Mouse (Mus musculus): ENCODE results near the gene Milr1. TPM values are rescaled to one million over a fixed set of nuclear protein-coding genes. Genes with fewer than 3 reads are reported as not detected.
"Not testable (repeated sequence)": the region's sequence is repeated elsewhere in the genome, so short reads cannot be mapped to it uniquely, and the experiment has no call there.

Gene Milr1
- total and polyA plus RNA-seq, 2 experiments from 2014 or later: 0.56 TPM; not detected in 1

DNA sequence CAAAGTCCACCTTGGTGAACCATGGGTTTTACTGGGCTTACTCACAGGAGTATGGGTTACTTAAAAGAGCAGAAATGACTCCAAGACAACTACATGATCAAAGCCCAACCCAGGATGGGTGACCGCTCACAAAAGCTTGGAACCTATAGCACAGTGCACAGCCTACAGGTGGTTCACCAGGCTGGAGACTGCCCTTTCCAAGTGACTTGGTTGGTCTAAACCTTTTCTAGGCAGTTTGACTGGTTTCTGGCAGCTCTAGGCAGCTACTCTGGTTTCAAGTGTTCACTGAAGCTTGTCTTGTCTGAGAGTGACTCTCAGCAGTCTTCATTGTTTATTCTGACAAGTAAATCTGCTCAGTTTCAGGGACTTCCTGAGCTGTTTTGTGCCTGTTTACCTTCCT is 21.4 kb upstream of the Milr1 start:
- H3K9me3 ChIP-seq (ENCODE audit: low read length): no peaks in the 10 kb centered on the region
- H3K4me2 ChIP-seq (ENCODE audit: low read depth, low read length): no peak overlapping the region
- no peak for TF ChIP-seq CTCF (IDR thresholded peaks at IDR 0.05; ENCODE audit: low read depth)
- no peaks in the 10 kb centered on the region for H3K36me3 ChIP-seq (ENCODE audit: insufficient read depth, low read length)
- 95% methylated on average over 1 of the region's 1 CpGs for WGBS
- no peak overlapping the region for H3K4me3 ChIP-seq (ENCODE audit: low read length)
- no peak for ATAC-seq
- DNase-seq (ENCODE audit: low spot score): no peak
- no peaks in the 10 kb centered on the region for H3K27me3 ChIP-seq (ENCODE audit: insufficient read depth, low read length)
- no peak overlapping the region for H3K27ac ChIP-seq
- H3K4me1 ChIP-seq (ENCODE audit: insufficient read depth, low read length): no peaks in the 10 kb centered on the region
- H3K9ac ChIP-seq (replicated peaks; ENCODE audit: low read length): no peak overlapping the region

DNA sequence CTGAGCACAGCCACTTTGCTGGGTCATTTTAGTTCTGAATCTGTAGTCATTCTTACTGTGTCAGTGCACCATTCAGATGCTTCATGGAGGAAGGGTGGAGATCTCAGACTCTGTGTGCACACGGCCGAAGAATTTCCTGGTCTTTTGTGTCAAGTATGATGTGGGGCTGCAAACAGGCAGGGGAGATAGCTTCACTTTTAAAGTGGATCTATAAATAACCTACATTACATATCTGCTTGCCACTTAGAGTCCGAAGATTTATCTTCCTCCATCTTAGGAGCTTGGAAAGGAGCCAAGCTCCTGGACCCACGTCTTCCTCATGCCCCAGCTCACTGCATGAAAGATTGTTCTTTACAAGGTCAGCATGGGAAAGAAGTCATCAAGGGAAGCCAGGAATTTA is 20.3 kb upstream of the Milr1 start:
- no peaks in the 10 kb centered on the region for H3K9me3 ChIP-seq (ENCODE audit: low read length)
- TF ChIP-seq CTCF (IDR thresholded peaks at IDR 0.05; ENCODE audit: low read depth): no peak

DNA sequence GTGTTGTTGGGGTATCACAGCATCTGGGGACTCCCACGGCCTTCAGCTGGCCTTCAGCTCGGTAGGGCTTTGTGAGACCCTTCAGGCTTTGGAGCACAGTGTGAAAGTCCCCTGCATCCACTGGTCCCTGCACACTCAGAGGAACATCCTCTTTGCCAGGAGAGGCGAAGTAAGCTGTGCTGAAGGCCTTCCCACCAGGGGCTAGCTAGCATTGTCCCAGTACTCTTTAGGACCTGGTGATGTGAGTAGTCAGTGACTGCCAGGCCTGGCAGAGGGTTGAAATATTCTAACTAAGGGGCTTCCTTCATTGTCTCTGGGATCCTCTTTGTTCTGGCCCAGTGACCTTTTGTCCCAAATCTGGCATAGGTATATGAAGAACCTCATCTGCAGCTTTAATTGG is 14.4 kb upstream of the Milr1 start:
- Histone ChIP-seq H3K4me2 (ENCODE audit: low read depth, low read length) (no peak overlapping the region), H3K9ac (replicated peaks; ENCODE audit: low read length) (no peak overlapping the region; the same call in 1 of the 2 replicates)
- DNase-seq (ENCODE audit: low spot score): no peak

More for the DNA sequence above, 20.3 kb upstream of the Milr1 start:
- Histone ChIP-seq H3K9ac (replicated peaks; ENCODE audit: low read length) (no peak overlapping the region), H3K4me3 (ENCODE audit: low read length) (no peak overlapping the region), H3K4me1 (ENCODE audit: insufficient read depth, low read length) (no peaks in the 10 kb centered on the region), H3K27me3 (ENCODE audit: insufficient read depth, low read length) (no peaks in the 10 kb centered on the region), H3K4me2 (ENCODE audit: low read depth, low read length) (no peak overlapping the region), H3K27ac (no peak overlapping the region), H3K36me3 (ENCODE audit: insufficient read depth, low read length) (no peaks in the 10 kb centered on the region)
- 74% methylated on average over 4 of the region's 4 CpGs for WGBS
- no peak for DNase-seq (ENCODE audit: low spot score)
- ATAC-seq: no peak

DNA sequence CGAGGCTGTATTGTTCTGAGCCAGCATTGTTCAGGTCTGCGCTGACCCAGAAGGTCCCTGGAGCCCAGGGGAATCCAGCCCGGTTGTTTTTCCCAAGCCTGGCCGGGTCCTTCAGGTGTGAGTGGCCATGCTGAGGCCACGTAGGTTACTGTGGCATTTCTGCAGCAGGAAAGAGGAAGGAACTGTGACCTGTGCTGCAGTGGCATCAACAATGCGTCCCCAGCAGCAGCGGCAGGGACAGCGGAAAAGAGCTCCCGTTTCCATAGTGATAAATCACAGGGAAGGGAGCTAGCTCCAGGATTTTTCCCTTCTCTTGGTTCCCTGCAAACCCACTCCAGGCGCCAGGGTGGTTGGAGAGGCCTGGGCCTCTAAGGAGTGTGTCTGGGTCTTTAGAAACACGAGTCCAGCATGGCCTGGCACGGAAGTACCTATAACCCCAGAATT is 13.8 kb upstream of the Milr1 start:
- DNase-seq (ENCODE audit: low spot score) (peak; percentile 69), ATAC-seq (peak; percentile 69; the same call in 1 of the 2 replicates)
- H3K4me3 ChIP-seq (ENCODE audit: low read length): no peak overlapping the region
- 7% methylated on average over 12 of the region's 12 CpGs for WGBS
- peaks cover 11% of the 10 kb centered on the region; the same call in 1 of the 2 replicates for H3K4me1 ChIP-seq (ENCODE audit: insufficient read depth, low read length)
- no peaks in the 10 kb centered on the region for H3K9me3 ChIP-seq (ENCODE audit: low read length)
- no peaks in the 10 kb centered on the region for H3K27me3 ChIP-seq (ENCODE audit: insufficient read depth, low read length)
- H3K36me3 ChIP-seq (ENCODE audit: insufficient read depth, low read length): no peaks in the 10 kb centered on the region
- no peak for TF ChIP-seq CTCF (IDR thresholded peaks at IDR 0.05; ENCODE audit: low read depth)
- peak overlapping the region; percentile 62 for H3K27ac ChIP-seq
- H3K4me2 ChIP-seq (ENCODE audit: low read depth, low read length): no peak overlapping the region
- peak overlapping the region; percentile 33; the same call in 1 of the 2 replicates for H3K9ac ChIP-seq (replicated peaks; ENCODE audit: low read length)

More for the DNA sequence above, 14.4 kb upstream of the Milr1 start:
- ATAC-seq: 0 out of 2 replicates have a peak, but pooled peaks have one; percentile 39
- peaks cover 11% of the 10 kb centered on the region; the same call in 1 of the 2 replicates for H3K4me1 ChIP-seq (ENCODE audit: insufficient read depth, low read length)
- WGBS: 38% methylated on average over 3 of the region's 3 CpGs
- no peaks in the 10 kb centered on the region for H3K9me3 ChIP-seq (ENCODE audit: low read length)
- H3K4me3 ChIP-seq (ENCODE audit: low read length): no peak overlapping the region
- H3K27ac ChIP-seq: peak overlapping the region; percentile 62; the same call in 1 of the 2 replicates
- TF ChIP-seq CTCF (IDR thresholded peaks at IDR 0.05; ENCODE audit: low read depth): no peak
- no peaks in the 10 kb centered on the region for H3K27me3 ChIP-seq (ENCODE audit: insufficient read depth, low read length)
- H3K36me3 ChIP-seq (ENCODE audit: insufficient read depth, low read length): no peaks in the 10 kb centered on the region

DNA sequence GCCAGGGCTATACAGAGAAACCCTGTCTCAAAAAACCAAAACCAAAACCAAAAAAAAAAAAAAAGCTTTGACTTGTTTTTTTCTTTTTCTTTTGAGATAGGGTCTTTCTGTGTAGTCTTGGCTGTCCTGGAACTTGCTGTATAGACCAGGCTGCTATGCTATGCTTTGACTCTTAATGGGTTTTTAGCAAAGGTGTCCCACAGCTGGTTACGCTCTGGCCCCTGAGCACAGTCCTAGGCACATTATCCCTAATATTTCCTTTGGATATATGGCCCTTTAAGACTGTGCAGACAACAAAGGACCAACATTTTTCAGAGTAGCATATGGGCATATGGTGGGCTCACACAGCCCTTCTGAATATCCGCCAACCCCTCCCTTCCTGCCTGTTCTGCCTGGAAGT is 11.9 kb upstream of the Milr1 start:
- Histone ChIP-seq H3K9me3 (ENCODE audit: low read length) (no peaks in the 10 kb centered on the region), H3K4me3 (ENCODE audit: low read length) (no peak overlapping the region), H3K4me2 (ENCODE audit: low read depth, low read length) (no peak overlapping the region), H3K36me3 (ENCODE audit: insufficient read depth, low read length) (no peaks in the 10 kb centered on the region), H3K4me1 (ENCODE audit: insufficient read depth, low read length) (peaks cover 11% of the 10 kb centered on the region; the same call in 1 of the 2 replicates), H3K27me3 (ENCODE audit: insufficient read depth, low read length) (no peaks in the 10 kb centered on the region), H3K9ac (replicated peaks; ENCODE audit: low read length) (no peak overlapping the region), H3K27ac (no peak overlapping the region)
- WGBS: 81% methylated on average over 2 of the region's 2 CpGs
- ATAC-seq: no peak
- no peak for DNase-seq (ENCODE audit: low spot score)
- TF ChIP-seq CTCF (IDR thresholded peaks at IDR 0.05; ENCODE audit: low read depth): no peak

DNA sequence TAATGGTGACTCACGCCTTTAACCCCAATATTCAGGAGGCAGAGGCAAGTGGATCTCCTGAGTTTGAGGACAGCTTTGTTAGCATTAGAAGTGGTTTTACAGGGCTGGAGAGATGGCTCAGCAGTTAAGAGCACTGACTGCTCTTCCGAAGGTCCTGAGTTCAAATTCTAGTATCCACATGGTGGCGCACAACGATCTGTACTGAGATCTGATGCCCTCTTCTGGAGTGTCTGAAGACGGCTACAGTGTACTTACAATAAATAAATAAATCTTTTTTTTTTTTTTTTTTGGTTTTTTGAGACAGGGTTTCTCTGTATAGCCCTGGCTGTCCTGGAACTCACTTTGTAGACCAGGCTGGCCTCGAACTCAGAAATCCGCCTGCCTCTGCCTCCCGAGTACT is 10.3 kb upstream of the Milr1 start:
- not testable (repeated sequence) for DNase-seq (ENCODE audit: low spot score); H3K27ac ChIP-seq; H3K9ac ChIP-seq (replicated peaks; ENCODE audit: low read length); H3K9me3 ChIP-seq (ENCODE audit: low read length); ATAC-seq; H3K36me3 ChIP-seq (ENCODE audit: insufficient read depth, low read length); H3K4me3 ChIP-seq (ENCODE audit: low read length); H3K4me2 ChIP-seq (ENCODE audit: low read depth, low read length); H3K27me3 ChIP-seq (ENCODE audit: insufficient read depth, low read length)
- H3K4me1 ChIP-seq (ENCODE audit: insufficient read depth, low read length): peaks cover 11% of the 10 kb centered on the region; the same call in 1 of the 2 replicates
- WGBS: 92% methylated on average over 8 of the region's 8 CpGs

DNA sequence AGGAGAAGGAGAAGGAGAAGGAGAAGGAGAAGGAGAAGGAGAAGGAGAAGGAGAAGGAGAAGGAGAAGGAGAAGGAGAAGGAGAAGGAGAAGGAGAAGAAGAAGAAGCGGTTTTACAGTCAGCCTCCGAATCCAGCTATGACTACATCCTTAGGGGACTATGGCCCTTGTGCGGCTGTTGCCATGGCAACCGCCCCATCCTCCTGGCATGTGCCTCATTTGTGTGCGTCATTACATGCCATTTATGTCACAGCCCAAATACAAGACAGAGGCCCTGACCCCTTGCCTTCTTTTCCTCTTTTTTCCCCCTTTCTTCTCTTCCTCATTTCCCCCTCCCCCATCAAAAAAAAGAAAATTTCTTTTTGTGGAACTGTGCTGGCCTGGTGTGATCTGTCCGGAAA is 9.8 kb upstream of the Milr1 start:
- peak; percentile 45; the same call in 1 of the 2 replicates for ATAC-seq
- peaks cover 11% of the 10 kb centered on the region; the same call in 1 of the 2 replicates for H3K4me1 ChIP-seq (ENCODE audit: insufficient read depth, low read length)
- H3K4me3 ChIP-seq (ENCODE audit: low read length): no peak overlapping the region
- TF ChIP-seq CTCF (IDR thresholded peaks at IDR 0.05; ENCODE audit: low read depth): no peak
- H3K4me2 ChIP-seq (ENCODE audit: low read depth, low read length): no peak overlapping the region
- H3K9ac ChIP-seq (replicated peaks; ENCODE audit: low read length): no peak overlapping the region
- no peaks in the 10 kb centered on the region for H3K36me3 ChIP-seq (ENCODE audit: insufficient read depth, low read length)
- 18% methylated on average over 6 of the region's 6 CpGs for WGBS
- H3K9me3 ChIP-seq (ENCODE audit: low read length): no peaks in the 10 kb centered on the region
- H3K27ac ChIP-seq: no peak overlapping the region
- no peaks in the 10 kb centered on the region for H3K27me3 ChIP-seq (ENCODE audit: insufficient read depth, low read length)
- peak; percentile 72 for DNase-seq (ENCODE audit: low spot score)
